Mouse (Mus musculus) liver, embryonic 15.5 days (tissue): ENCODE data around the gene Zbtb21. TPM values are rescaled to one million over a fixed set of nuclear protein-coding genes. Genes with fewer than 3 reads are reported as not detected.
"Not testable (repeated sequence)": the region's sequence is repeated elsewhere in the genome, so short reads cannot be mapped to it uniquely, and the experiment has no call there.

ENCODE experiments used
- ATAC-seq: fragments of 200-750 bp; cut with Nextera tagmentation; 2 replicates; pipeline ENCODE4 v1.8.0; 2017; ENCODE audit warnings: moderate number of reproducible peaks, mild to moderate bottlenecking, moderate library complexity; ENCODE audit not compliant: insufficient read depth
- H3K27ac ChIP-seq: fragments of 300-500 bp; sonication (generic); replicated peaks from 2 replicates; pipeline ENCODE4 v1.5.1; 2015; ENCODE audit warnings: mild to moderate bottlenecking, inconsistent platforms
- H3K27me3 ChIP-seq: fragments of 300-500 bp; sonication (generic); 2 replicates; pipeline ENCODE4 v1.6.1; 2015; ENCODE audit warnings: mild to moderate bottlenecking, inconsistent platforms
- H3K36me3 ChIP-seq: fragments of 300-500 bp; sonication (generic); replicated peaks from 2 replicates; pipeline ENCODE4 v1.6.1; 2015; ENCODE audit warnings: moderate library complexity, mild to moderate bottlenecking, inconsistent platforms
- H3K4me1 ChIP-seq: fragments of 300-500 bp; sonication (generic); replicated peaks from 2 replicates; pipeline ENCODE4 v1.6.1; 2015; ENCODE audit warnings: inconsistent platforms
- H3K4me2 ChIP-seq: fragments of 300-500 bp; sonication (generic); 2 replicates; pipeline ENCODE4 v1.6.1; 2015; ENCODE audit warnings: moderate library complexity, mild to moderate bottlenecking, inconsistent platforms
- H3K4me3 ChIP-seq: fragments of 300-500 bp; sonication (generic); replicated peaks from 2 replicates; pipeline ENCODE4 v1.5.1; 2015; ENCODE audit warnings: mild to moderate bottlenecking, inconsistent platforms
- H3K9ac ChIP-seq: fragments of 300-500 bp; sonication (generic); 2 replicates; pipeline ENCODE4 v1.6.1; 2015; ENCODE audit warnings: moderate library complexity, mild to moderate bottlenecking, inconsistent platforms
- H3K9me3 ChIP-seq: fragments of 300-500 bp; sonication (generic); replicated peaks from 2 replicates; pipeline ENCODE4 v1.6.1; 2016; ENCODE audit warnings: inconsistent platforms
- WGBS: fragments of 180-500 bp; shearing (Covaris S2); methylation state at CpG from one replicate; pipeline ENCODE4 v1.1.7; 2015; ENCODE audit warnings: mixed read lengths; ENCODE audit not compliant: insufficient replicate concordance; 5-methylcytosine and 5-hydroxymethylcytosine counted together
- polyA plus RNA-seq: library from polyadenylated mRNA; unstranded; fragments of >200 nt; fragmentation: Nextera tagmentation; extraction: Ambion mirVana; gene quantifications from 2 replicates; pipeline ENCODE4 v1.2.1, GENCODE M21; 2015

Zbtb21 gene
- polyA plus RNA-seq, 1 experiment from 2014 or later, result 3.3 TPM

GRCm38 (mm10) chr16:97946993-97947392 lies 15.4 kb downstream of the Zbtb21 start:
- 17% methylated on average over 2 of the region's 2 CpGs for WGBS
- H3K9ac ChIP-seq, H3K4me1 ChIP-seq, H3K27me3 ChIP-seq, H3K4me3 ChIP-seq, H3K9me3 ChIP-seq, H3K27ac ChIP-seq, ATAC-seq, H3K4me2 ChIP-seq: not testable (repeated sequence)
- H3K36me3 ChIP-seq, result peaks cover 27% of the 10 kb centered on the region

GRCm38 (mm10) chr16:97941844-97942243 lies 20.6 kb downstream of the Zbtb21 start:
- no peak overlapping the region for H3K4me2 ChIP-seq
- ATAC-seq, result no peak
- H3K4me1 ChIP-seq, result no peaks in the 10 kb centered on the region
- no peaks in the 10 kb centered on the region for H3K27me3 ChIP-seq
- H3K9ac ChIP-seq, result no peak overlapping the region
- no peaks in the 10 kb centered on the region for H3K9me3 ChIP-seq
- no peak overlapping the region for H3K27ac ChIP-seq
- H3K36me3 ChIP-seq, result no peaks in the 10 kb centered on the region
- no peak overlapping the region for H3K4me3 ChIP-seq

GRCm38 (mm10) chr16:97940471-97940973 lies 21.9 kb downstream of the Zbtb21 start:
- WGBS, result 66% methylated on average over 3 of the region's 3 CpGs

GRCm38 (mm10) chr16:97935815-97936214 lies 26.6 kb downstream of the Zbtb21 start:
- Histone ChIP-seq H3K9me3 (no peaks in the 10 kb centered on the region), H3K36me3 (no peaks in the 10 kb centered on the region), H3K4me2 (no peak overlapping the region), H3K27ac (no peak overlapping the region), H3K4me3 (no peak overlapping the region), H3K9ac (no peak overlapping the region), H3K27me3 (no peaks in the 10 kb centered on the region), H3K4me1 (no peaks in the 10 kb centered on the region)
- ATAC-seq, result no peak
- 68% methylated on average over 3 of the region's 3 CpGs for WGBS

More at GRCm38 (mm10) chr16:97940471-97940973, 21.9 kb downstream of the Zbtb21 start:
- Histone ChIP-seq H3K4me2 (no peak overlapping the region), H3K9ac (no peak overlapping the region), H3K36me3 (no peaks in the 10 kb centered on the region), H3K9me3 (no peaks in the 10 kb centered on the region), H3K4me3 (no peak overlapping the region), H3K27ac (no peak overlapping the region), H3K27me3 (no peaks in the 10 kb centered on the region), H3K4me1 (no peaks in the 10 kb centered on the region)
- ATAC-seq, result no peak

GRCm38 (mm10) chr16:97930231-97930630 lies 32.2 kb downstream of the Zbtb21 start:
- H3K4me3 ChIP-seq, result no peak overlapping the region
- ATAC-seq, result no peak
- H3K36me3 ChIP-seq, result no peaks in the 10 kb centered on the region
- H3K27me3 ChIP-seq, result no peaks in the 10 kb centered on the region
- no peak overlapping the region for H3K9ac ChIP-seq
- peaks cover 7% of the 10 kb centered on the region; the same call in 1 of the 2 replicates for H3K4me1 ChIP-seq
- H3K4me2 ChIP-seq, result no peak overlapping the region
- H3K9me3 ChIP-seq, result no peaks in the 10 kb centered on the region
- no peak overlapping the region for H3K27ac ChIP-seq

- ATAC-seq, result no peak
- Histone ChIP-seq H3K9ac (no peak overlapping the region), H3K9me3 (no peaks in the 10 kb centered on the region)
Measured at GRCm38 (mm10) chr16:97929520-97929919, 32.9 kb downstream of the Zbtb21 start.

GRCm38 (mm10) chr16:97927331-97927938 lies 35.0 kb downstream of the Zbtb21 start:
- H3K9ac ChIP-seq, result no peak overlapping the region
- WGBS, result 50% methylated on average over 3 of the region's 3 CpGs
- ATAC-seq, result no peak

More at GRCm38 (mm10) chr16:97929520-97929919, 32.9 kb downstream of the Zbtb21 start:
- no peaks in the 10 kb centered on the region for H3K36me3 ChIP-seq
- H3K4me2 ChIP-seq, result no peak overlapping the region
- 32% methylated on average over 1 of the region's 1 CpGs for whole genome bisulfite sequencing
- H3K4me1 ChIP-seq, result peaks cover 7% of the 10 kb centered on the region; the same call in 1 of the 2 replicates
- H3K27ac ChIP-seq, result no peak overlapping the region
- H3K4me3 ChIP-seq, result no peak overlapping the region
- H3K27me3 ChIP-seq, result no peaks in the 10 kb centered on the region

GRCm38 (mm10) chr16:97926381-97926780 lies 36.0 kb downstream of the Zbtb21 start:
- WGBS, result 48% methylated on average over 9 of the region's 9 CpGs
- no peak for ATAC-seq
- H3K4me1 ChIP-seq, result peaks cover 19% of the 10 kb centered on the region

More at GRCm38 (mm10) chr16:97927331-97927938, 35.0 kb downstream of the Zbtb21 start:
- no peak overlapping the region for H3K4me3 ChIP-seq
- H3K27me3 ChIP-seq, result no peaks in the 10 kb centered on the region
- no peak overlapping the region for H3K4me2 ChIP-seq
- H3K4me1 ChIP-seq, result peaks cover 12% of the 10 kb centered on the region
- no peak overlapping the region for H3K27ac ChIP-seq
- no peaks in the 10 kb centered on the region for H3K36me3 ChIP-seq
- H3K9me3 ChIP-seq, result no peaks in the 10 kb centered on the region

GRCm38 (mm10) chr16:97925760-97926159 lies 36.7 kb downstream of the Zbtb21 start:
- Histone ChIP-seq H3K9ac (no peak overlapping the region), H3K27me3 (no peaks in the 10 kb centered on the region), H3K36me3 (no peaks in the 10 kb centered on the region), H3K9me3 (no peaks in the 10 kb centered on the region), H3K27ac (no peak overlapping the region), H3K4me3 (no peak overlapping the region), H3K4me2 (no peak overlapping the region), H3K4me1 (peaks cover 25% of the 10 kb centered on the region)
- no peak for ATAC-seq
- WGBS, result 32% methylated on average over 2 of the region's 2 CpGs

More at GRCm38 (mm10) chr16:97926381-97926780, 36.0 kb downstream of the Zbtb21 start:
- Histone ChIP-seq H3K9me3 (no peaks in the 10 kb centered on the region), H3K4me3 (no peak overlapping the region), H3K27me3 (no peaks in the 10 kb centered on the region), H3K9ac (no peak overlapping the region), H3K27ac (no peak overlapping the region), H3K4me2 (no peak overlapping the region), H3K36me3 (no peaks in the 10 kb centered on the region)

- WGBS, result 69% methylated on average over 1 of the region's 1 CpGs
- no peak overlapping the region for H3K4me3 ChIP-seq
- no peak overlapping the region for H3K4me2 ChIP-seq
- H3K27me3 ChIP-seq, result no peaks in the 10 kb centered on the region
- H3K4me1 ChIP-seq, result peaks cover 32% of the 10 kb centered on the region
- H3K27ac ChIP-seq, result no peak overlapping the region
- no peak overlapping the region for H3K9ac ChIP-seq
- no peak for ATAC-seq
- H3K9me3 ChIP-seq, result no peaks in the 10 kb centered on the region
- H3K36me3 ChIP-seq, result no peaks in the 10 kb centered on the region
Measured at GRCm38 (mm10) chr16:97923700-97924099, 38.7 kb downstream of the Zbtb21 start.

- Histone ChIP-seq H3K4me2 (peak overlapping the region; percentile 97), H3K4me3 (peak overlapping the region; percentile 76), H3K9ac (peak overlapping the region; percentile 70), H3K4me1 (peaks cover 32% of the 10 kb centered on the region), H3K27ac (no peak overlapping the region), H3K9me3 (no peaks in the 10 kb centered on the region), H3K27me3 (no peaks in the 10 kb centered on the region), H3K36me3 (no peaks in the 10 kb centered on the region)
- 4% methylated on average over 9 of the region's 9 CpGs for WGBS
- peak; percentile 14; the same call in 1 of the 2 replicates for ATAC-seq
Measured at GRCm38 (mm10) chr16:97922779-97923126, 39.7 kb downstream of the Zbtb21 start.
